Mouse (Mus musculus) thymus, adult 2 months (tissue): ENCODE measurements at regions not wholly inside any gene's neighbourhood (a gene's known extent, or its start where the extent isn't known, plus 50 kb on each side); places are given as distances from the start of the nearest gene placed in this dataset.
A peak's percentile ranks its signal among the peaks of the same experiment; 100 is the strongest.

Experiments used
- DNase-seq: peaks from one replicate; pipeline ENCODE4 v3.0.0; 2021
- H3K27ac ChIP-seq: fragments of 200-500 bp; 2 replicates; pipeline ENCODE4 v1.5.1; 2012; ENCODE audit warnings: low read length, control low read depth; ENCODE audit not compliant: control insufficient read depth, insufficient read depth
- H3K27me3 ChIP-seq: fragments of 200-500 bp; 2 replicates; pipeline ENCODE4 v1.6.1; 2012; ENCODE audit warnings: mild to moderate bottlenecking, low read length, moderate library complexity, mixed read lengths; ENCODE audit not compliant: control insufficient read depth, insufficient read depth
- H3K36me3 ChIP-seq: fragments of 200-500 bp; 2 replicates; pipeline ENCODE4 v1.6.1; 2012; ENCODE audit warnings: mild to moderate bottlenecking, low read length, moderate library complexity; ENCODE audit not compliant: control insufficient read depth, insufficient read depth
- H3K4me1 ChIP-seq: fragments of 200-500 bp; replicated peaks from 2 replicates; pipeline ENCODE4 v1.6.1; 2012; ENCODE audit warnings: low read length; ENCODE audit not compliant: control insufficient read depth, insufficient read depth
- H3K4me3 ChIP-seq: fragments of 200-500 bp; 2 replicates; pipeline ENCODE4 v1.5.1; 2012; ENCODE audit warnings: mild to moderate bottlenecking, low read length, control low read depth, moderate library complexity; ENCODE audit not compliant: control insufficient read depth, insufficient read depth
- CTCF ChIP-seq: fragments of 200-500 bp; IDR thresholded peaks from 2 replicates; pipeline ENCODE4 v1.5.1; 2012; ENCODE audit warnings: mild to moderate bottlenecking, control low read depth, low read length, moderate library complexity, borderline replicate concordance; ENCODE audit not compliant: control insufficient read depth, poor library complexity, insufficient read depth; ENCODE audit errors: extremely low read depth
- POLR2A ChIP-seq: fragments of 200-500 bp; IDR thresholded peaks from 2 replicates; pipeline ENCODE4 v1.6.1; 2012; ENCODE audit warnings: mild to moderate bottlenecking, low read length, control low read depth, moderate library complexity; ENCODE audit not compliant: control insufficient read depth, poor library complexity, insufficient read depth; ENCODE audit errors: extremely low read depth
- WGBS: fragments of 180-500 bp; shearing (Covaris S2); methylation state at CpG from one replicate; pipeline ENCODE4 v1.1.7; 2018; 5-methylcytosine and 5-hydroxymethylcytosine counted together

DNA sequence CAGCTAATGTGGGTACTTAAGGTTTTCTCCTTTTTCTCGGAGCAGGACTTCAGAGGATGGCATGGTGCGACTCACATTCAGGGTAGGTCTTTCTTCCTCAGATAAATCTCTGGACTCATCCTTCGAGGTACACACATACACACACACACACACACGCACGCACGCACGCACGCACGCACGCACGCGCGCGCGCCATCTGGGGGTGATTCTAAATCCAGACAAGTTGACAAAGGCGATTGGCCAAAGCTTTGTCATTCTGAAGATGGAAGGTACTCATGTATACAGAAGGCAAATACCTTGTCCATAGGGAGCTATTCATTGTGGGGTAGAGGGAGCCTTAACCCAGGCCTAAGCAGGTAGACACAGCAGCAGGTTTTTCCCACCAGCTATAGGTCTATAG lies 122.9 kb downstream of the Cpeb2 start:
- no peak overlapping the region for H3K27ac ChIP-seq
- no peaks in the 10 kb centered on the region for H3K36me3 ChIP-seq
- DNase-seq, result no peak
- H3K4me1 ChIP-seq, result peaks cover 9% of the 10 kb centered on the region
- H3K27me3 ChIP-seq, result no peaks in the 10 kb centered on the region
- 91% methylated on average over 16 of the region's 16 CpGs for WGBS
- no peak overlapping the region for H3K4me3 ChIP-seq
- TF ChIP-seq CTCF (no peak), POLR2A (no peak)

DNA sequence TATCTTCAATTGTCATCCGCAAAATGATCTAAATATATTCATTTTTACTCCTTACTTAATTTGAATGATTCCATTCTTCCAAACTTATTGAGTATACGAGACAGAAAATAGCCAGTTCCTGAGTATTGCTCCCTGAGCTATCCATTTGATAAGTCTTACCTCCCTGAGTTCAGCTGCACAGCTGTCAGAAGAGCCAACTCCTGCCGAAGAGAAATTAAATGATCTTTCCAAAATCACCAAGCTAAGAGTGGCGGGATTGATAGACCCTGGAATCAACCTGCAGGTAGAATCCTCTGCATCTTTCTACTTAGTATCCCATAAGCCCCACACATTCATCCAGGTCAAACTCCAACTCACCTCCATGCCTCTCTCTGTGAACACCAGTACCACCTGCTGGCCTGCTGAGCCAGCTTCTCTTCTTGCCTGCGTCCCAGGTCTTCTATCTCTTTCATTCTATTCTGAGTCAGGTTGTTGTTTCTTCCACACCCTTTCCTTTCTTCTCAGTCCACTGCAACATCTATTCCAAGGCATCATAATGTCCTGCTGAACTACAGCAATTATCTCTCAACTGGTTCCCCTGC lies 124.2 kb downstream of the Cpeb2 start:
- no peak for TF ChIP-seq CTCF
- no peak for TF ChIP-seq POLR2A
- H3K27me3 ChIP-seq, result no peaks in the 10 kb centered on the region
- H3K36me3 ChIP-seq, result no peaks in the 10 kb centered on the region
- H3K27ac ChIP-seq, result no peak overlapping the region
- no peak overlapping the region for H3K4me3 ChIP-seq
- no peak for DNase-seq
- WGBS, result 90% methylated on average over 5 of the region's 5 CpGs
- H3K4me1 ChIP-seq, result peaks cover 9% of the 10 kb centered on the region

DNA sequence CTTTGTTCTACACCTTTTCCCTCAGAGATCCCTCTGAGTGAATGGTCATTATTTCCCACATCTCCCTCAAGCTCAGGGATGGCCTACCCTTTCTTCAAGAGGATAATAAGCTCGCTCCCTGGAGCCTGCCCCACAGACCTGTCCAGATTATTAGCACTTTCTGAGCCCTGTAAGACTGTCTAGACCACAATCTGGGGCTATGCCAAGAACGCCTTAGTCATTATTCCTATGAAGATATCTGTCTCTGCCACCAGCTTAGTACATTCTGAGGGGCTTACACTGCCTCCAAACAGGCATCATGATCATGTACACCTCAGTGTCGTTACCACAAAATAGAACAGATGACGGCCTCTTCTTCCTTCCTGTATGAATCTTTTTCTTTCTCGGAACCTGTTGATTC lies 124.9 kb downstream of the Cpeb2 start:
- H3K36me3 ChIP-seq, result no peaks in the 10 kb centered on the region
- no peaks in the 10 kb centered on the region for H3K27me3 ChIP-seq
- H3K4me3 ChIP-seq, result no peak overlapping the region
- TF ChIP-seq POLR2A (no peak), CTCF (no peak)
- peaks cover 9% of the 10 kb centered on the region for H3K4me1 ChIP-seq
- no peak overlapping the region for H3K27ac ChIP-seq
- DNase-seq, result no peak
- WGBS, result 38% methylated on average over 5 of the region's 5 CpGs

DNA sequence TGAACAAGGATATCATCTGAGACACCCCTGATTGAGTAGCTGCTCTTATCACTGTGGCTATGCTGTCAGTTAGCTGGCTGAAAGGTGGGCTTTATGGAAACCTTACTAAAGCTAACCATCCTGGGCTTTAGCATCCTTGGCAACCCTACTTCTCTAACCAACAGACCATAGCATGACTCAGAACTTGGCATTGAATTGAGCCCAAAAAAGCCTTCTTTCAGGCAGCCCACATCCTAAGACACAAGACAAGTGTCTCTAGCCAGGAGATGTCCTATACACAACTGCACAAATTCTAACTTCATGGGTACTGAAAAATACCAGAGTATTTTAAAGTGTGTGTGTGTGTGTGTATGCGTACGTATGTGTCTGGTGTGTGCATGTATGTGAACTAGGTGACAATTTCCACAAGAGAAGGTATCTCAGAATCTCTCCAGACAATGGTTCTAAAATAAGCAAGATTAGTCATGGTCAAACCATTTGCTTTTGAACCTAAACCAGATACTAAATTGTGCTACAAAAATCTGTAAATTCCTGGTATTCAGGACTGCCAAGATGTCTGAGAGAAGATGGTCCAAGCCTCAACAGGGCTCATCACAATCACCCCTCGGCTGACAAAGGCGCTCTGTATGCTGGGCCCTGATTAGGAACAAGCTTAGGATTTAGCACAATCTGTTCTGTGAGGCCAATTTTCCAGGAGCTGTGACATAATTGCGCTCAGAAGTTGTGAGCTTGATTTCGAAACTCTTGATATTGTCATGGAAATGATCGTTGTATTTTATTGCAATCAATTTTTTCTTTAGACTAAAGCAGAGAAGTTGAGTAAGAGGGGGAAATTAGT lies 126.2 kb downstream of the Cpeb2 start:
- Histone ChIP-seq H3K36me3 (no peaks in the 10 kb centered on the region), H3K4me1 (peaks cover 9% of the 10 kb centered on the region), H3K4me3 (no peak overlapping the region), H3K27ac (no peak overlapping the region), H3K27me3 (no peaks in the 10 kb centered on the region)
- DNase-seq, result no peak
- TF ChIP-seq POLR2A (no peak), CTCF (no peak)
- 96% methylated on average over 7 of the region's 7 CpGs for WGBS

DNA sequence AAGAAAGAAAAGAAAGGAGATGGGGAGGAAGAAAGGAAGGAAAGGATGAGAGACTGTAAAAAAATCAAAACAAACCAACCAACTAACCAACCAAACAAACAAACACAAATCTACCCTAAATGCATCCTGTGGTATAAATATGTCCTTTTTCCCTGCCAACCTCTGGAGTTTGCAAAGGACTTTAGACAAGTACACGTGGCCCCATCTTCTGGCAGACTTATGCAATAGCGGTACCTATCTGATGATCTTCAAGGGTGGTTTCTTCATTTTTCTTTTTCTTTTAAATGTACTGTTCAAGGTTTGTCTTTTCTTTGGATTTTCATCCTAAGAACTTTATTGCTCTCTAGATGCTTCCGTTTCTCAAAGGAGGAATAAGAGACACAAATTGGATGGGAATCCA lies 127.3 kb downstream of the Cpeb2 start:
- TF ChIP-seq POLR2A (no peak), CTCF (no peak)
- Histone ChIP-seq H3K27me3 (no peaks in the 10 kb centered on the region), H3K27ac (no peak overlapping the region), H3K4me3 (no peak overlapping the region), H3K4me1 (peaks cover 3% of the 10 kb centered on the region), H3K36me3 (no peaks in the 10 kb centered on the region)
- peak; percentile 27 for DNase-seq
- WGBS, result 39% methylated on average over 3 of the region's 3 CpGs

DNA sequence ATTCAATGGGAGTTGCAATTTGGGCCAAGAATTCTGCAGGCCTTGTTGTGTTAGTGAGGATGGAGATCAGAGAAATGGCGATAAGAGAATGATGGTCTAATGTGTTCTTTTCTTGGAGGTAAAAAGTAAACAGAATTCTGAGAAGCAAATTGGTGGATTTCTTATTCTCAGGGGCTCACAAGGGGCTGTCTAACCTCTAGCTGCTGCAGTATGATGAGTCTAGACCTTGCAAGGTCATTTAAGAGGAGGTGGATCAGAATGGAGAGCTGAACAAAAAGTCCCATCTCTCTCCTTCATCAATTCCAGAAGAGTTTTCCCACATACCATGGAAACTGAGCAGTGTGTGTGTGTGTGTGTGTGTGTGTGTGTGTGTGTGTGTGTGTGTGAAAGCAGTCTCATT lies 128.1 kb downstream of the Cpeb2 start:
- Histone ChIP-seq H3K27ac (no peak overlapping the region), H3K36me3 (no peaks in the 10 kb centered on the region), H3K4me1 (no peaks in the 10 kb centered on the region), H3K27me3 (no peaks in the 10 kb centered on the region), H3K4me3 (no peak overlapping the region)
- WGBS, result 95% methylated on average over 1 of the region's 1 CpGs
- TF ChIP-seq CTCF, result no peak
- TF ChIP-seq POLR2A, result no peak
- DNase-seq, result no peak
